Mouse (Mus musculus): ENCODE measurements around the gene Trpc4.

Trpc4 gene

GRCm38 (mm10) chr3:54274651-54275050, 118.8 kb downstream of the Trpc4 start:
- no peak for DNase-seq

- no peak for DNase-seq
Measured at GRCm38 (mm10) chr3:54289731-54290130, 133.9 kb downstream of the Trpc4 start.

GRCm38 (mm10) chr3:54310604-54311003, 154.8 kb downstream of the Trpc4 start:
- no peak for DNase-seq

- DNase-seq, result no peak
Measured at GRCm38 (mm10) chr3:54314055-54314454, 158.2 kb downstream of the Trpc4 start.

- DNase-seq, result peak; percentile 5
Measured at GRCm38 (mm10) chr3:54352891-54353652, 197.2 kb downstream of the Trpc4 start.

- no peak for DNase-seq
Measured at GRCm38 (mm10) chr3:54357561-54357960, 201.7 kb downstream of the Trpc4 start.

- DNase-seq, result no peak
Measured at GRCm38 (mm10) chr3:54358463-54359189, 202.8 kb downstream of the Trpc4 start.

- DNase-seq, result no peak
Measured at GRCm38 (mm10) chr3:54360897-54361296, 205.1 kb downstream of the Trpc4 start, which contains the start of gene Postn. Gene Postn (plus strand): TSS chr3:54361109.

GRCm38 (mm10) chr3:54361656-54362055, 205.8 kb downstream of the Trpc4 start:
- DNase-seq, result no peak
